Mouse (Mus musculus): ENCODE measurements at regions not wholly inside any gene's neighbourhood (a gene's known extent, or its start where the extent isn't known, plus 50 kb on each side); places are given as distances from the start of the nearest gene placed in this dataset.

GRCm38 (mm10) chr13:102255401-102256371, 437.7 kb upstream of the Cd180 start:
- Histone ChIP-seq H3K9me3 (replicated peaks; ENCODE audit: control insufficient read depth, low read length) (no peaks in the 10 kb centered on the region), H3K27ac (ENCODE audit: low read depth, low read length) (no peak overlapping the region), H3K9ac (ENCODE audit: low read depth, low read length) (no peak overlapping the region), H3K4me3 (ENCODE audit: low read depth, low read length) (no peak overlapping the region), H3K4me1 (ENCODE audit: control insufficient read depth, insufficient read depth, low read length) (no peaks in the 10 kb centered on the region), H3K4me2 (no peak overlapping the region), H3K36me3 (ENCODE audit: control insufficient read depth, insufficient read depth, low read length) (no peaks in the 10 kb centered on the region), H3K27me3 (ENCODE audit: control insufficient read depth, insufficient read depth, low read length) (no peaks in the 10 kb centered on the region)
- no peak for ATAC-seq (replicated peaks; ENCODE audit: insufficient number of reproducible peaks, low FRiP score, low TSS enrichment)
- WGBS (ENCODE audit: insufficient replicate concordance): 75% methylated on average over 7 of the region's 7 CpGs

GRCm38 (mm10) chr13:102258207-102258606, 435.2 kb upstream of the Cd180 start:
- no peak overlapping the region for H3K27ac ChIP-seq (ENCODE audit: low read depth, low read length)
- H3K27me3 ChIP-seq (ENCODE audit: control insufficient read depth, insufficient read depth, low read length): no peaks in the 10 kb centered on the region
- H3K4me3 ChIP-seq (ENCODE audit: low read depth, low read length): no peak overlapping the region
- no peak overlapping the region for H3K9ac ChIP-seq (ENCODE audit: low read depth, low read length)
- 87% methylated on average over 8 of the region's 8 CpGs for WGBS (ENCODE audit: insufficient replicate concordance)
- no peaks in the 10 kb centered on the region for H3K36me3 ChIP-seq (ENCODE audit: control insufficient read depth, insufficient read depth, low read length)
- H3K4me2 ChIP-seq: no peak overlapping the region
- ATAC-seq (replicated peaks; ENCODE audit: insufficient number of reproducible peaks, low FRiP score, low TSS enrichment): no peak
- no peaks in the 10 kb centered on the region for H3K4me1 ChIP-seq (ENCODE audit: control insufficient read depth, insufficient read depth, low read length)
- H3K9me3 ChIP-seq (replicated peaks; ENCODE audit: control insufficient read depth, low read length): no peaks in the 10 kb centered on the region

- Histone ChIP-seq H3K9ac (ENCODE audit: low read depth, low read length) (no peak overlapping the region), H3K4me3 (ENCODE audit: low read depth, low read length) (no peak overlapping the region), H3K36me3 (ENCODE audit: control insufficient read depth, insufficient read depth, low read length) (no peaks in the 10 kb centered on the region), H3K9me3 (replicated peaks; ENCODE audit: control insufficient read depth, low read length) (no peaks in the 10 kb centered on the region), H3K27ac (ENCODE audit: low read depth, low read length) (no peak overlapping the region), H3K27me3 (ENCODE audit: control insufficient read depth, insufficient read depth, low read length) (no peaks in the 10 kb centered on the region), H3K4me2 (no peak overlapping the region), H3K4me1 (ENCODE audit: control insufficient read depth, insufficient read depth, low read length) (no peaks in the 10 kb centered on the region)
- no peak for ATAC-seq (replicated peaks; ENCODE audit: insufficient number of reproducible peaks, low FRiP score, low TSS enrichment)
- WGBS (ENCODE audit: insufficient replicate concordance): 78% methylated on average over 3 of the region's 3 CpGs
Measured at GRCm38 (mm10) chr13:102273818-102274217, 419.5 kb upstream of the Cd180 start.

- Histone ChIP-seq H3K36me3 (ENCODE audit: control insufficient read depth, insufficient read depth, low read length) (no peaks in the 10 kb centered on the region), H3K27me3 (ENCODE audit: control insufficient read depth, insufficient read depth, low read length) (no peaks in the 10 kb centered on the region), H3K9ac (ENCODE audit: low read depth, low read length) (no peak overlapping the region), H3K4me2 (no peak overlapping the region), H3K9me3 (replicated peaks; ENCODE audit: control insufficient read depth, low read length) (no peaks in the 10 kb centered on the region), H3K4me3 (ENCODE audit: low read depth, low read length) (no peak overlapping the region), H3K4me1 (ENCODE audit: control insufficient read depth, insufficient read depth, low read length) (no peaks in the 10 kb centered on the region), H3K27ac (ENCODE audit: low read depth, low read length) (no peak overlapping the region)
- no peak for ATAC-seq (replicated peaks; ENCODE audit: insufficient number of reproducible peaks, low FRiP score, low TSS enrichment)
- 81% methylated on average over 2 of the region's 2 CpGs for whole genome bisulfite sequencing (ENCODE audit: insufficient replicate concordance)
Measured at GRCm38 (mm10) chr13:102275296-102275695, 418.1 kb upstream of the Cd180 start.

GRCm38 (mm10) chr13:102276885-102277284, 416.5 kb upstream of the Cd180 start:
- no peaks in the 10 kb centered on the region for H3K36me3 ChIP-seq (ENCODE audit: control insufficient read depth, insufficient read depth, low read length)
- ATAC-seq (replicated peaks; ENCODE audit: insufficient number of reproducible peaks, low FRiP score, low TSS enrichment): no peak
- H3K27ac ChIP-seq (ENCODE audit: low read depth, low read length): no peak overlapping the region
- no peak overlapping the region for H3K9ac ChIP-seq (ENCODE audit: low read depth, low read length)
- H3K9me3 ChIP-seq (replicated peaks; ENCODE audit: control insufficient read depth, low read length): no peaks in the 10 kb centered on the region
- no peaks in the 10 kb centered on the region for H3K4me1 ChIP-seq (ENCODE audit: control insufficient read depth, insufficient read depth, low read length)
- H3K4me3 ChIP-seq (ENCODE audit: low read depth, low read length): no peak overlapping the region
- no peak overlapping the region for H3K4me2 ChIP-seq
- H3K27me3 ChIP-seq (ENCODE audit: control insufficient read depth, insufficient read depth, low read length): no peaks in the 10 kb centered on the region

- Histone ChIP-seq H3K9me3 (replicated peaks; ENCODE audit: control insufficient read depth, low read length) (no peaks in the 10 kb centered on the region), H3K4me2 (no peak overlapping the region), H3K4me3 (ENCODE audit: low read depth, low read length) (no peak overlapping the region), H3K27ac (ENCODE audit: low read depth, low read length) (no peak overlapping the region), H3K9ac (ENCODE audit: low read depth, low read length) (no peak overlapping the region), H3K27me3 (ENCODE audit: control insufficient read depth, insufficient read depth, low read length) (no peaks in the 10 kb centered on the region), H3K4me1 (ENCODE audit: control insufficient read depth, insufficient read depth, low read length) (no peaks in the 10 kb centered on the region), H3K36me3 (ENCODE audit: control insufficient read depth, insufficient read depth, low read length) (no peaks in the 10 kb centered on the region)
- no peak for ATAC-seq (replicated peaks; ENCODE audit: insufficient number of reproducible peaks, low FRiP score, low TSS enrichment)
- WGBS (ENCODE audit: insufficient replicate concordance): 79% methylated on average over 3 of the region's 3 CpGs
Measured at GRCm38 (mm10) chr13:102280198-102280597, 413.2 kb upstream of the Cd180 start.

- no peak overlapping the region for H3K4me3 ChIP-seq (ENCODE audit: low read depth, low read length)
- H3K27ac ChIP-seq (ENCODE audit: low read depth, low read length): no peak overlapping the region
- no peaks in the 10 kb centered on the region for H3K9me3 ChIP-seq (replicated peaks; ENCODE audit: control insufficient read depth, low read length)
- H3K36me3 ChIP-seq (ENCODE audit: control insufficient read depth, insufficient read depth, low read length): no peaks in the 10 kb centered on the region
- WGBS (ENCODE audit: insufficient replicate concordance): 75% methylated on average over 2 of the region's 2 CpGs
- no peak overlapping the region for H3K9ac ChIP-seq (ENCODE audit: low read depth, low read length)
- ATAC-seq (replicated peaks; ENCODE audit: insufficient number of reproducible peaks, low FRiP score, low TSS enrichment): no peak
- no peak overlapping the region for H3K4me2 ChIP-seq
- no peaks in the 10 kb centered on the region for H3K27me3 ChIP-seq (ENCODE audit: control insufficient read depth, insufficient read depth, low read length)
- no peaks in the 10 kb centered on the region for H3K4me1 ChIP-seq (ENCODE audit: control insufficient read depth, insufficient read depth, low read length)
Measured at GRCm38 (mm10) chr13:102294451-102294850, 398.9 kb upstream of the Cd180 start.

- H3K27ac ChIP-seq (ENCODE audit: low read depth, low read length): no peak overlapping the region
- no peak overlapping the region for H3K9ac ChIP-seq (ENCODE audit: low read depth, low read length)
- no peak overlapping the region for H3K4me2 ChIP-seq
- no peaks in the 10 kb centered on the region for H3K9me3 ChIP-seq (replicated peaks; ENCODE audit: control insufficient read depth, low read length)
- no peaks in the 10 kb centered on the region for H3K4me1 ChIP-seq (ENCODE audit: control insufficient read depth, insufficient read depth, low read length)
- ATAC-seq (replicated peaks; ENCODE audit: insufficient number of reproducible peaks, low FRiP score, low TSS enrichment): no peak
- no peaks in the 10 kb centered on the region for H3K27me3 ChIP-seq (ENCODE audit: control insufficient read depth, insufficient read depth, low read length)
- no peaks in the 10 kb centered on the region for H3K36me3 ChIP-seq (ENCODE audit: control insufficient read depth, insufficient read depth, low read length)
- WGBS (ENCODE audit: insufficient replicate concordance): 68% methylated on average over 11 of the region's 11 CpGs
- no peak overlapping the region for H3K4me3 ChIP-seq (ENCODE audit: low read depth, low read length)
Measured at GRCm38 (mm10) chr13:102295079-102295478, 398.3 kb upstream of the Cd180 start.

- no peaks in the 10 kb centered on the region for H3K27me3 ChIP-seq (ENCODE audit: control insufficient read depth, insufficient read depth, low read length)
- H3K4me3 ChIP-seq (ENCODE audit: low read depth, low read length): no peak overlapping the region
- H3K4me1 ChIP-seq (ENCODE audit: control insufficient read depth, insufficient read depth, low read length): no peaks in the 10 kb centered on the region
- no peaks in the 10 kb centered on the region for H3K9me3 ChIP-seq (replicated peaks; ENCODE audit: control insufficient read depth, low read length)
- WGBS (ENCODE audit: insufficient replicate concordance): 69% methylated on average over 2 of the region's 2 CpGs
- no peak for ATAC-seq (replicated peaks; ENCODE audit: insufficient number of reproducible peaks, low FRiP score, low TSS enrichment)
- no peak overlapping the region for H3K9ac ChIP-seq (ENCODE audit: low read depth, low read length)
- no peak overlapping the region for H3K27ac ChIP-seq (ENCODE audit: low read depth, low read length)
- H3K36me3 ChIP-seq (ENCODE audit: control insufficient read depth, insufficient read depth, low read length): no peaks in the 10 kb centered on the region
- H3K4me2 ChIP-seq: no peak overlapping the region
Measured at GRCm38 (mm10) chr13:102307983-102308382, 385.4 kb upstream of the Cd180 start.
